Mouse (Mus musculus): ENCODE data around the gene Cdk15.
A peak's percentile ranks its signal among the peaks of the same experiment; 100 is the strongest.

Cdk15 gene

GRCm38 (mm10) chr1:59256751-59257231, at the start of gene Cdk15:
TSS of gene Cdk15 (plus strand) at chr1:59256906.
- DNase-seq (ENCODE audit: low spot score in 2 of 2): no peak

- DNase-seq (ENCODE audit: low spot score in 2 of 2): no peak
These were observed 48.4 kb upstream of the Cdk15 start for GRCm38 (mm10) chr1:59208331-59208730.

GRCm38 (mm10) chr1:59211651-59212050, 45.1 kb upstream of the Cdk15 start:
- no peak for DNase-seq (ENCODE audit: low spot score in 2 of 2)

GRCm38 (mm10) chr1:59212076-59212779, 44.5 kb upstream of the Cdk15 start:
- DNase-seq (ENCODE audit: low spot score in 2 of 2): no peak

DNA sequence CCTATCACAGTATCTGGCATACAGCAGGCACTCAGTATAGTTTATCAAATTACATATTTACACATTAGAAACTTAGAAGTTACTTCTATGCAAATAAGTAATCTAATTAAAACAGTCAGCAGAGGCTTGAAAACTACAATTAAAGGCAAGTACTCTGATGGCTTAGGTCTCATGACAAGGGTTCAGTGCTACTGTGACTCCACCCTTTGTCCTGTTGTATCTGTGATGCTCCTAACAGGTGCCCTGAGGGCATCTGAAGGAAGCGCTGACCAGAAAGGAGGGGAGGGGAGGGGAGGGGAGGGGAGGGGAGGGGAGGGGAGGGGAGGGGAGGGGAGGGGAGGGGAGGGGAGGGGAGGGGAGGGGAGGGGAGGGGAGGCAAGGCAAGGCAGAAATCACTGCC, 43.8 kb upstream of the Cdk15 start:
- DNase-seq (ENCODE audit: low spot score in 2 of 2): no peak

- no peak for DNase-seq (ENCODE audit: low spot score in 2 of 2)
These were observed 41.3 kb upstream of the Cdk15 start for GRCm38 (mm10) chr1:59215446-59215845.

DNA sequence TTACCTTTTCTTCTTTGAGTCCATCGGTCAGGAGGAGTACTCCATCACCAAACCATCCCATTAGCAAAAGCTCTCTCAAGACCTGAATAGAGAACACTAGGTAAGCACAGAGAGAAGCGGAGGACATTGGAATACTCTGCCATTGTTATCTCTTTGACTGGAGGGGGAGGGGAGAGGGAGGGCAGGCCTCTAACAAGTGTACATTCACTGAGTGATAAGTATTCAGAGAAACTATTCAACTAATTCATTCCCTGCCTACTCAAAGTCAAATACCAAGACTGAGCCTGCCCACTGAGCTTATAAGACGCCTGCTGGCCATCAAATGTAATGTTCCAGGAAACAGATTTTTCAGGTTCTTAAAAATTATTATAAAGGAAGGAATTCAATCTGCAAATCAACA, 36.3 kb upstream of the Cdk15 start:
- no peak for DNase-seq (ENCODE audit: low spot score in 2 of 2)

DNA sequence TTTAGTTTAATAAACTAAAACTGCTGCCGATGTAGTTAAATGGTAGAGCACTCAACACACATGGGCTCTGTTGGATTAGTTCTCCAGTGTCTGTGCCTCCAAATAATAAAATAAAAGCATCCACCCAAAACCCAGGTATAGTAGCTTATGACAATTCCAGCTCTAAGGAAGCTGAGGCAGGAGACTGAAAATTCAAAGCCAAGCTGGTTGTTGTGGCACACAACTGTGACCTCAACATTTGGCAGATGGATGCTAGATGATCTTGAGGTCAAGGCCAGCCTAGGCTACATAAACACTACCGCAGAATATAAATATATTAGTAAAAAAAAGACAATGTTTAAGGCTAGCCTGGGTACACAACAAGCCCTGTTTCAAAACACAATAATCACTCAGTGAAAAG, 35.1 kb upstream of the Cdk15 start:
- DNase-seq (ENCODE audit: low spot score in 2 of 2): no peak

DNA sequence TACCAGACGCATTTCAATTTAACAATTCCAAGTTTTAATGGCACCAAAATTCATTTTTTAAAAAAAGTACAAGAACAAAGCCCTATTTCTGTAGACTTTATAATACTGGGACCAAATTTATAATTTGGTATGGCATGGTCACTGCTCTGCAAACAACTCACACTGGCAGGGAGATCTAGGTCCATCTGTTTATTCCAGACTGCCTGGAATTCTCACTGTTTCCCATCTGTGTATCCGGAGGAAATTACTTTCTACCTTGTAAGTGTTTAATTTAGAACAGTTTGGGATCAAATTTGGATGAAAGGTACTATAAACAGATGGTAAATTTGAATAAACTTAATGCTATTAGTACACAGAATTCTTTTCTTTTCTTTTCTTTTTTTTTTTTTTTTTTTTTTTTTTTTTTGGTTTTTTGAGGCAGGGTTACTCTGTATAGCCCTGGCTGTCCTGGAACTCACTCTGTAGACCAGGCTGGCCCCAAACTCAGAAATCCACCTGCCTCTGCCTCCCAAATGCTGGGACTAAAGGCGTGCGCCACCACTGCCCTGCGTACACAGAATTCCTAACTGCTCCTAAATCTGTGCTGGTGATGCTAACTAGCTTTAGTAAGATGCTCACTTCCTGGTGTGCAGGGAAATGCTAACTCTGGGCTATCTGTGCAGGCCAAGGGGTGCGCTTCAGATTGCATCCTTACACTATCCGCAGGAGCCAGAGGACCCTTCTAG, 34.4 kb upstream of the Cdk15 start:
- DNase-seq (ENCODE audit: low spot score in 2 of 2): no peak

GRCm38 (mm10) chr1:59228552-59228951, 28.2 kb upstream of the Cdk15 start:
- DNase-seq (ENCODE audit: low spot score in 2 of 2): no peak

- no peak for DNase-seq (ENCODE audit: low spot score in 2 of 2)
These were observed 27.5 kb upstream of the Cdk15 start for GRCm38 (mm10) chr1:59229187-59229586.

GRCm38 (mm10) chr1:59236856-59237441, 19.8 kb upstream of the Cdk15 start, which contains the start of gene Als2:
TSS of gene Als2 (minus strand) at chr1:59237231.
- peak; percentile 99 to 100 for DNase-seq (ENCODE audit: low spot score in 2 of 2)

DNA sequence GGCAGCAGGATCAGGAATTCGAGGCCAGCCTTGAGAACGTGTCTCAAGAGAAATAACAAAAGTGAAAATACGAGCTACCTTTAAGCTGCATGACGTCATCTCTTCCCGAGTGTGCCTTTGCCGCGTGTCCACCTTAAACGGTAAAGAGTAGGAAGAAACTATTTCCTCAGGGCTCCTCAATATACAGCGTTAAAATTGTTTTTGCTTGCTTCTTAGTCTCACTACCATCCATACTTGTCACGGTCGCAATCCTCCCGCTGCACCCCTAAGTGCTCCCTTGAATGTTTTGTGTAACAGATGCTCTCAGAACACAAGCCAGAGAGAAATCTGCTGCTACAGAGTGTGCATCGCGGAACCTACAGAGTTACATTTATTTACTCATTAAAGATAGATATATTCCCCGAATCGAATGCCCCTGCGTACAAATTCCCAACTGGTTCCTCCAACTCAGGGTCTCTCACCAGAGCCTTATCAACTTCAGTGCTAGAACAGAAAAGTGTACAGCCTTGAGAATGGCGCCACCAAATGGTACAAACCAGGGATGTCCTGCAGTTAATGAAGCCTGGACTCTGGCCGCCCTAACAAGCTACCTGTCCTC, 19.0 kb upstream of the Cdk15 start:
- DNase-seq (ENCODE audit: low spot score in 2 of 2): peak; percentile 59 to 76

DNA sequence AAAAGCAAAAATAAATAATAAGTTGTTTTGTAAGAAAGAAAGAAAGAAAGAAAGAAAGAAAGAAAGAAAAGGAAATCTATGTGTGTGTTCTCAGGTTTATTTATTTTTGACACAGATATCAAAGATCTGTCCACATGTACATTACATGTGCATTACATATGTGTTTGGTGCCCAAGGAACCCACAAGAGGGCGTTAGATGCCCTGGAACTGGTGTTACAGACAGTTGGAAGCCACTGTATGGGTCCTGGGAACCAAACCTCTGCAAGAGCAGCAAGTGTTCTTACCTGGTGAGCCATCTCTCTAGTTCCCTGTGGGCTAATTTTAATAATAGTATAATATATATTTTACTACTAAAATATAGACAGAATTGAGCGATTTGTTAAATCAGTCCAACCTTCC, 12.9 kb upstream of the Cdk15 start:
- DNase-seq (ENCODE audit: low spot score in 2 of 2): no peak

- peak in 1 of 2 experiments; percentile 45 for DNase-seq (ENCODE audit: low spot score in 2 of 2)
These were observed 9.1 kb upstream of the Cdk15 start for GRCm38 (mm10) chr1:59247602-59248001.

- no peak for DNase-seq (ENCODE audit: low spot score in 2 of 2)
These were observed 3.9 kb upstream of the Cdk15 start for GRCm38 (mm10) chr1:59252762-59253161.

- DNase-seq (ENCODE audit: low spot score in 2 of 2): no peak
These were observed 3.3 kb upstream of the Cdk15 start for GRCm38 (mm10) chr1:59253301-59253909.

GRCm38 (mm10) chr1:59257736-59258135, 1.0 kb downstream of the Cdk15 start:
- no peak for DNase-seq (ENCODE audit: low spot score in 2 of 2)

DNA sequence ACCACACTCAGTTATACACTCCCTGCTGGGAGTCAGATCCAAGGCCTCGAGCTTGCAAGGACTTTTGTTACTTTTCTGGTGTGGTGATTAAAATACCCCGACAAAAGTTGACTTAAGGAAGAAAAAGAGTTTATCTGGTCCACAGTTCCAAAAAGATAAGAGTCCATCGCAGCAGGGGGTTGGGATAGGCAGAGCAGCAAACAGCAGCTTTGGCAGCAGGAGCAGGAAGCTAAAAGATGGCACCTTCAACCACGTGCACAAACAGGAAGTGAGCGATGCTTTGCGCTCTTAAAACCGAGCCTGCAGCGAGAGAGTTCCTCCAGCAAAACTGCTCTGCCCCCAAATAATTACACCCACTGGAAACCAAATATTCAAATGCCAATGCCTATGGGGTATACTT, 12.2 kb downstream of the Cdk15 start:
- DNase-seq (ENCODE audit: low spot score in 2 of 2): no peak

- no peak for DNase-seq (ENCODE audit: low spot score in 2 of 2)
These were observed 12.8 kb downstream of the Cdk15 start for GRCm38 (mm10) chr1:59269466-59269865.

DNA sequence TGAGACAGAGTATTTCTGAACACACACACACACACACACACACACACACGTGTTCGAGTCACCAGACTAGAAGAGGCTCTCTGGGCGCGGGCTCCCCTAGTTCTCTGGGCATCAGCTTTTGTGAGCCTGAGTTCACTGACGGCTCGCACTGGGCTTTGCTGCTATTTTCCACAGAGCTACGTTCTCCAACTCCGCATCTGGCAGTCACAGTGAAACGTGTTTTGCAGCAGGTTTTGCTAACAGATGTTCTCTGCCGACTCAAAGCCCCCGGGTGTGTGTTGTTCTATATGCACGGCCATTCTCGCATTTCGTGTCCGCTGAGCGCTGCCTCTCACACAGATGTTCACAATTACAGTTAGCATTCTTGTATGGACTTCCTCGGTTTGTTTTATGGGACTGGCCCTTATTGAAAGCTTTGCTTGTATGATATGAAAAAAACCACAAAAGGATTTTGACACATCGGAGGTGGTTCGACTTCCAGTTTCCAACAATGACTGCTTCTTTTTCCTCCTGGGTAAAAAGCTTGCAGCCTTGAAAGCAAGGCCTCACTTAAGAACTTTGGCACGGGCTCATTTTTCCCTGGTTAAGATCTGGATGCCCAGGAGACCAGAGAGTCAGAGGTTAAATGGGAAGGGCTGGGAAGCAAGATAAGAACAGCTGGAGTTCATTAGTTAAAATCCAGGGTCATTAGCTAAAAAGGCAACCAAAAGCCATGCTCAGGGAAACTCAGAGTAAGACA, 13.4 kb downstream of the Cdk15 start:
- DNase-seq (ENCODE audit: low spot score in 2 of 2): no peak

Measured in spleen, postnatal 10 days (tissue).